Mouse (Mus musculus): ENCODE measurements at regions not wholly inside any gene's neighbourhood (a gene's known extent, or its start where the extent isn't known, plus 50 kb on each side); places are given as distances from the start of the nearest gene placed in this dataset.
A peak's percentile ranks its signal among the peaks of the same experiment; 100 is the strongest.

DNA sequence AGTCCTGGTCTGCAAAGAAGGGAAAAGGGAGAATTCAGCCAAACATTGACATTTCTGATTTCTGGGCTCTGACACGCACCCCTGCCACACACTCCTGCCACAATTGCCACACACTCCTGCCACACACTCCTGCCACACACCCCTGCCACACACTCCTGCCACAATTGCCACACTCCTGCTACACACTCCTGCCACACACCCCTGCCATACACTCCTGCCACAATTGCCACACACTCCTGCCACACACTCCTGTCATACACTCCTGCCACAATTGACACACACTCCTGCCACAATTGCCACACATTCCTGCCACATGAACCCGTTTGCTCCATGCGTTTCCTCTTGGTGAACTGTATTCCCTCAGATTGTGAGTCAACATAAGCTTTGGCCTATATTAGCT, 130.0 kb upstream of the Gm9833 start:
- DNase-seq (ENCODE audit: low spot score in 2 of 2) = no peak

DNA sequence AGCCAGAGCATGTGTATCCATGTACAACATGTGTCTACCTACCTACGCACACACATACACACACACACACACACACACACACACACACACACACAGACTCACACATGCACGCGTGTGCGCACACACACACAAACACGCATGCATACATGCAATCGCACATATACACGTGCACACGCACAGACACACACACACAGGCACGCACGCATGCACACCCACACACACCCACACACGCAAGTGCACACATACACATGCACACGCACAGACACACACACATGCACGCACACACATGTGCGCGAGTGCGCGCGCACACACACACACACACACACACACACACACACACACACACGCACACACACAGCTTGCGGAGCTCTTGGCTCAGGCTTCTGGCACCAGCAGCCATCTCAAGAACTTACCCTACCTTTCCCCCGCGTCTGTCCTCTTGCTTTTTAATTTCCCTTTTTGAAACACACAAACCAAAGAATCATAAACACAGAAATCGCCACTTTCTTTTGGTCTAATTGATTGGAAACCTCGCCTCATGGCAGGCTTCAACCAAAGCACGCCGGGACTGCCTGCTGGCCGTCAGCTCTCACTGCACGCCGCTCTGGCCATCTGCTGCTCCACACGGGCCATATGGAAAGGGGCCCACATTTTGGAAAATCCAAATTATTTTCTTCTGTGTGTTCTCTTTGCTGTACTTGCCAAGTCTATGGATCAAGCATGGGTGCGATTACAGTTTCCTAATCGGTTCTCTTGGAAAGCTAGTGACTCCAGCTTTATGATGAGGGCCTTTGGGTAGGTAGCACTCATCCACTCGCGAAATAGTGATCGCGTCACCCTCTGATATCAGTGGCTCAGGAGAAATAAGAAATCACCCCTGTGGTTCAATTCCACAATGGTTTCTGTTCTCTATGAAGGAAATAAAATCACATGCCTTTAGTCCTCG, 127.9 kb upstream of the Gm9833 start:
- no peak for DNase-seq (ENCODE audit: low spot score in 2 of 2)

DNA sequence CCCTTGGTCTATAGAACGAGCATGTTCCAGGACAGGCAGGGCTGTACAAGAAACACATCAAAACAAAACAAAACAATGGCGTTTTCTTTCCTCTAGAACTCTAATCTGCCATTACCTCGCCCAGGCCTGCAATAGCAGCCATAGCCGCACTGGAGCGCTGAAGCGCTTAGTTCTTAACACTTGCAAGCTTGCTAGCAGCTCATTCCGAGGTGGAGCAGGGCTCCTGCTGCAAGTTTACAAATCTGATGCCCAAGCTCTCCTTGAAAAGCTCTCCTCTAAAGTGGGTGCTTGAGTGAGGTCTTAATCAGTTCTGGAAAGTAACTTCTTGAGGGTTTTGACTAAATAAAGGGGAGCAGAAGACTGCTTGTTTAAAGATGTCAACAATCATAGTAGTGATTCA, 127.2 kb upstream of the Gm9833 start:
- DNase-seq (ENCODE audit: low spot score in 2 of 2) = peak in 1 of 2 experiments; percentile 50
